1 mouse cellular context compared by ENCODE assay signal in the genomic region with DNA sequence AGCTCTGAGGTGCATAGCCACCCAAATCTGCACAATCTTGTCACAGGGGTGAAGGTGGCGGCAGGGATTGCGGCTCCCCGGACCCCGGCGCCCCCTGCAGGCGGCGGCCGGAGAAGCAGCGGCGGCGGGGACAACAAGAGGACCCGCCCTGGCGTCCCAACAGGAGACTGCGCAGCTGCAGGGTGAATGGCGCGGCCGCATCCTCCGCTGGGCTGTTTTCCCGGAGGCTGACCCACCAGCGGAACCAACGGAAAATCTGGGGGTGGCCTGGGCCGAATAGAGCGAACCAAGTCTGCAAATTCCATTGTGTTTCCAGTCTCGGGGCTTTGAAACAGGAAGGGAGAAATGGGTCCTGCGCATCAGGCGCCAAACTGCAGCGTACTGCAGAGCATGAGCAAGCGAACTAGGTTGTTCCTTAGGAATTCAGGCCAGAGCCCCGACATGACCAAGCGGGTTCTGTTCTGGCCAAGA.
A peak's percentile ranks its signal among the peaks of the same experiment; 100 is the strongest.
TF ChIP-seq lines count a peak whose summit lies in the region.

No protein-coding gene starts in this region.

TF ChIP-seq in MEL, 35 proteins besides CTCF, POLR2A, EP300 and RAD21 (continued from another document):
- no peak for TF ChIP-seq POLR2AphosphoS5 (IDR thresholded peaks at IDR 0.05; ENCODE audit: borderline replicate concordance, low read depth, low read length)
- no peak for TF ChIP-seq MAZ (IDR thresholded peaks at IDR 0.05; ENCODE audit: low read depth, low read length)
- TF ChIP-seq MAX (IDR thresholded peaks at IDR 0.05; ENCODE audit: low read length), result no peak
- TF ChIP-seq USF2 (IDR thresholded peaks at IDR 0.05; ENCODE audit: borderline replicate concordance in 1 of 2, insufficient read depth in 1 of 2, low read depth in 1 of 2, low read length in 2 of 2), result no peak
- no peak for TF ChIP-seq JUND (IDR thresholded peaks at IDR 0.05; ENCODE audit: low read depth, low read length)
- TF ChIP-seq MEF2A (IDR thresholded peaks at IDR 0.05; ENCODE audit: extremely low read depth, insufficient replicate concordance, low read depth, low read length, poor library complexity, severe bottlenecking), result no peak
- no peak; the same call in 1 of the 2 replicates for TF ChIP-seq SIN3A (IDR thresholded peaks at IDR 0.05; ENCODE audit: low read length)
- TF ChIP-seq NRF1 (IDR thresholded peaks at IDR 0.05; ENCODE audit: insufficient read depth, low read depth, low read length, poor library complexity, severe bottlenecking), result peak; percentile 79
- TF ChIP-seq MYC (IDR thresholded peaks at IDR 0.05; ENCODE audit: low read depth, low read length), result no peak
- TF ChIP-seq MXI1 (IDR thresholded peaks at IDR 0.05; ENCODE audit: low read depth, low read length), result peak; percentile 57; the same call in 1 of the 2 replicates
- no peak for TF ChIP-seq CHD1 (IDR thresholded peaks at IDR 0.05; ENCODE audit: low read depth, low read length)
- peak; percentile 73 for TF ChIP-seq RCOR1 (IDR thresholded peaks at IDR 0.05; ENCODE audit: low read depth, low read length)
- no peak for TF ChIP-seq USF1 (IDR thresholded peaks at IDR 0.05; ENCODE audit: low read depth, low read length)
- TF ChIP-seq ZMIZ1 (IDR thresholded peaks at IDR 0.05; ENCODE audit: low read depth, low read length), result peak; percentile 56; the same call in 1 of the 2 replicates
- TF ChIP-seq CHD2 (IDR thresholded peaks at IDR 0.05; ENCODE audit: low read length), result no peak
- no peak for TF ChIP-seq ZNF384 (IDR thresholded peaks at IDR 0.05; ENCODE audit: low read depth, low read length)
- no peak for TF ChIP-seq GABPA (IDR thresholded peaks at IDR 0.05; ENCODE audit: low read depth, low read length)
- no peak for TF ChIP-seq MAFK (IDR thresholded peaks at IDR 0.05; ENCODE audit: borderline replicate concordance, low read depth, low read length)
- TF ChIP-seq ZC3H11A (IDR thresholded peaks at IDR 0.05; ENCODE audit: low read depth, low read length), result 0 out of 2 replicates have a peak, but pooled peaks have one; percentile 24
- peak; percentile 46; the same call in 1 of the 2 replicates for TF ChIP-seq HCFC1 (IDR thresholded peaks at IDR 0.05; ENCODE audit: low read depth, low read length)
- TF ChIP-seq TBP (IDR thresholded peaks at IDR 0.05; ENCODE audit: low read depth, low read length), result peak; percentile 23; the same call in 1 of the 2 replicates
- TF ChIP-seq POLR2AphosphoS2 (IDR thresholded peaks at IDR 0.05; ENCODE audit: low read length), result no peak
- no peak for TF ChIP-seq BHLHE40 (IDR thresholded peaks at IDR 0.05; ENCODE audit: borderline replicate concordance, low read depth, low read length)
- no peak for TF ChIP-seq TAL1 (IDR thresholded peaks at IDR 0.05; ENCODE audit: low read length)
- TF ChIP-seq SMC3 (IDR thresholded peaks at IDR 0.05; ENCODE audit: low read depth, low read length), result peak; percentile 55
TF ChIP-seq in MEL: peak in this region for 10.
